Mouse (Mus musculus) C2C12 (cell line): ENCODE measurements around the gene Atp10a.

Source experiments
- CTCF ChIP-seq: IDR thresholded peaks from one replicate; pipeline ENCODE4 v1.5.1; 2011; ENCODE audit not compliant: control insufficient read depth, insufficient read depth, insufficient read length
- FOSL1 ChIP-seq: IDR thresholded peaks from one replicate; pipeline ENCODE4 v1.8.0; 2011; ENCODE audit warnings: mild to moderate bottlenecking, low read length; ENCODE audit not compliant: poor library complexity, insufficient read depth, severe bottlenecking
- MAX ChIP-seq: IDR thresholded peaks from one replicate; pipeline ENCODE4 v1.6.1; 2011; ENCODE audit warnings: mild to moderate bottlenecking, control low read depth
- USF1 ChIP-seq: IDR thresholded peaks from one replicate; pipeline ENCODE4 v1.6.1; 2011; ENCODE audit warnings: low read depth, mild to moderate bottlenecking, control low read depth, moderate library complexity

- TF ChIP-seq CTCF (no peak), USF1 (no peak), MAX (no peak), FOSL1 (peak; percentile 25)
These were observed 144.9 kb downstream of the Atp10a start for GRCm38 (mm10) chr7:58800916-58801315.
